Mouse (Mus musculus) left cerebral cortex, postnatal 10 days (tissue): ENCODE measurements around the gene Tle4. TPM values are rescaled to one million over a fixed set of nuclear protein-coding genes. Genes with fewer than 3 reads are reported as not detected.

Experiments
- DNase-seq, 2 experiments: peaks; one replicate each; pipeline ENCODE4 v3.0.0; 2021 to 2022; ENCODE audit warnings: low spot score in 2 of 2, mixed read lengths in 1 of 2; ENCODE audit errors: extremely low spot score in 1 of 2
- intact Hi-C: fragments of 180-260 bp; cut with DNase I; formaldehyde crosslinking; loops from one replicate; pipeline ENCODE4 v1.15.1; 2025
- total RNA-seq, 2 experiments: library from RNA; stranded (reverse); gene quantifications; 2 replicates each; pipeline ENCODE4 v1.2.3; 2021

Tle4 gene
- total RNA-seq, 2 experiments from 2014 or later = 40.6 to 46.4 TPM

DNA sequence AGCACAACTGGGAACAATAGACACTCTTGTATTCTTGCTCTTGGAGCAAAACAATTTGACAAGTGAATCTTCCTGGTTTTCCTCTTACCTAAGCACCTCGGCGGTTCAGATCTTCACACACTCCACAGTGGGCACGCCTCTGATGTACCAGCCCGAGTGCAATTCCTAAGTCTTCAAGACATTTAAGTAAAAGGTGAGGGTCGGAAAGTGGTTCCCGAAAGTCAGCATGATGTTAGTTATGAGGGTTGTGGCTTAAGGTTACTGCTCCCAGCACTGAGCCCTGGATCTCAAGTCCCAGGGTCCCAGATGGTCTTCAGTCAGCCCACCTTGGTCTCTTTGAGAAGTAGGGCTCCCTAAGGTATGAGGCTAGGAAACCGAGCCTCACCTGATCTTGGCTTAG, 165.4 kb downstream of the Tle4 start:
- DNase-seq = no peak
- intact Hi-C loops = no loop called here

DNA sequence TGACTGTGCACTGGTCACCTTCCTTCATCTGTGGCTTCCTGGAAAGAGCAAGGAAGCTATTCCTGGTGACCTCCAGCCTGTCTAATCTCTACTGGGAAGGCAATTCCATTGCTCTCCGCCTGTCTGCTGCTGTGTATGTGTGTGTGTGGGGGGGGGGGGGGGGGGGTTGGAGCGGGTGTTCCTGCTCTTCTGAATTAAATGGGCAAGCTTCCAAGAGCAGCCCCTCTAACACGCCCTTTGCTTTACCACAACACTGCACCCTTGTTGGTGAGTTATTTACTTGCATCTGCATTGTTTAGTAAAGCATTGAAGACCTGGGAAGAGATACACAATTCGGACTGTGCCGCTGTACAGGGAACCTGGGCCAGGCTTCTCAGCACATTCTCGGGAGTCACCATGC, 170.9 kb downstream of the Tle4 start:
- intact Hi-C loops = no loop called here
- DNase-seq = no peak

DNA sequence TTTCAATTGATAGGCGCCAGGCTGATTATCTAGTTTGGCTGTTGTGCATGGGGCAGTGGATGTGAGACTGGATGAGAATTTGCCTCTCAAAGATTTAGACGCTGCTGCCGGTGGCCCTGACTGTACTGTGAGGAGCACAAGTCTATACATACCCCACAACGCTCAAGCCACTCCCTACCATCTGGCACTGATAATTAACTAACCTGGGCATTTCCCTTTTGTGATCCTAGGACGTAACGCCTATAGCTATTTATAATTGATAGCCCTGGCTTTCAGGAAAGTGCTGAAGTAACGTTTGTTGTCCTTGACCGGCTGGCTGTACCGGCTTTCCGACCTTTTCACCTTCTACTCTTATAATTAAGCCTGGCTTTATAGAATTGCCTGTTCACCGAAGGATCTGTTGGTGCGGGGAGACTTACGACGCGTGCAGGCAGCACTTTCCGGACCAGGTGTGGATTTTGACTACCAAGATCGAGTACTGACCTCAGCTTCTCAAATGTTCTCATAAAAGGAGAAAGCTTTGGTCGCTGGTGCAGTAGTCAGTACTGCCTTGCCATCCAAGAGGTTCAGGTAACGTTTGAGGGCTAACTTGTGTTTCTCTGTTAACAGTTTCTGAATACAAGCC, 171.5 kb downstream of the Tle4 start:
- intact Hi-C loops = no loop called here
- no peak for DNase-seq

DNA sequence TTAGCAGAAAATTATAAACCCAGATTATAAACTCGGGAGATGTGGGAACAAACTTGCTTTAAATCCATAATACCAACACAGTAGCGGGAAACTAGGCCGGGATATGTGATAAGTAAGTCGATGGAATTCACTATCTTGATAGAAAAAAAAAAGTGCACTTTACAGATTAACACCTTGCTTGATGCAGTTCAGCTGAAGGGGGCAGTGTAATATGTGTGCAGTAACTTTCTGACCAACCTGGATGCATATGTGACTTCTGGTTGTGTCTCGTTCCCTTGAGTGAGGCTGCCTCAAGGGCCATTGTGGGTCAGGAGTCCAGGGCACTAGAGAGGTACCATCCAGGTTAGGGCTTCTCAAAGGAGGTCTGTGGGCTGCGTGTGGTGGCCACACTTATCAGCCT, 172.7 kb downstream of the Tle4 start:
- intact Hi-C loops = no loop called here
- DNase-seq = no peak

GRCm38 (mm10) chr19:14424016-14424964, 173.6 kb downstream of the Tle4 start:
- DNase-seq = no peak
- intact Hi-C loops = no loop called here

- DNase-seq = peak in 1 of 2 experiments; percentile 13
These were observed 176.2 kb downstream of the Tle4 start for GRCm38 (mm10) chr19:14421691-14422090.

GRCm38 (mm10) chr19:14419886-14420285, 178.0 kb downstream of the Tle4 start:
- no peak for DNase-seq
- intact Hi-C loops = no loop called here

More at GRCm38 (mm10) chr19:14421691-14422090, 176.2 kb downstream of the Tle4 start:
- intact Hi-C loops = no loop called here

GRCm38 (mm10) chr19:14416845-14417244, 181.0 kb downstream of the Tle4 start:
- DNase-seq = no peak

GRCm38 (mm10) chr19:14415996-14416395, 181.9 kb downstream of the Tle4 start:
- intact Hi-C loops = no loop called here
- no peak for DNase-seq

More at GRCm38 (mm10) chr19:14416845-14417244, 181.0 kb downstream of the Tle4 start:
- intact Hi-C loops = no loop called here

DNA sequence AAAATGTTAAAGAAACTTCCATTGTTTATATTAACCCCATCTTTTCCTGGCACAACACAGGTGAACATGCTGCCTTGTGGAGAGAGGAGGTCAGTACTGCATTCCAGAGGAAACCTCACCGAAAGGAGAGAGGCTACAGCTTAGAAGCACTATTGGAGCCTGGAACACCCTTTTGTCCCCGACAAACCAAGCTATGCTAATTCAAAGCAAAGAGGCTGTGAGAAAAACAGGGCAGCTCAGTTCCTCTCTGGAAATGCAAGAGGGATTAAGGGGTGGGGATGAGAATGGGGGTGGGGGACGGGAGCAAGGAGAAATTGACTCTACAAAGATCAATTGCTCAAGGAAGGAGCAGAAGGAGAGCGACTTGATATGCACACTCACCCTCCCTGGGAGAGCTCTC, 182.9 kb downstream of the Tle4 start:
- intact Hi-C loops = no loop called here
- DNase-seq = no peak

GRCm38 (mm10) chr19:14406603-14407002, 191.2 kb downstream of the Tle4 start:
- DNase-seq = peak in 1 of 2 experiments; percentile 38
- intact Hi-C loops = no loop called here
